Mouse (Mus musculus): ENCODE data around the gene Ifnk.

GRCm38 (mm10) chr4:35118851-35119250 lies 33.0 kb upstream of the Ifnk start:
- TF ChIP-seq CTCF (IDR thresholded peaks at IDR 0.05; ENCODE audit: extremely low read depth, insufficient read length, insufficient replicate concordance, low read depth, low read length) (no peak), POLR2A (IDR thresholded peaks at IDR 0.05; ENCODE audit: low read depth, low read length) (no peak)

Data from small intestine, adult 2 months (tissue).